Mouse (Mus musculus) MEL (cell line): ENCODE results near the gene Abca8b. TPM values are rescaled to one million over a fixed set of nuclear protein-coding genes. Genes with fewer than 3 reads are reported as not detected.

Source experiments
- polyA plus RNA-seq, 2 experiments: library from polyadenylated mRNA; stranded (reverse) in 1 of 2; unstranded in 1 of 2; fragments of >175 nt in 1 of 2; fragments of >200 nt in 1 of 2; gene quantifications; 2 replicates each; pipeline versions ENCODE4 v1.2.1 to v1.2.4; 2012; ENCODE audit warnings: low replicate concordance in 2 of 2, low read depth in 1 of 2; ENCODE audit not compliant: insufficient read length in 2 of 2, insufficient read depth in 1 of 2, missing spikeins in 1 of 2
- total RNA-seq: library from RNA; depleted of rRNA; stranded (reverse); fragments of 300-350 nt; gene quantifications from 2 replicates; pipeline ENCODE4 v1.2.3, GENCODE M21; 2012; rRNA removed

Gene Abca8b
- total and polyA plus RNA-seq, 3 experiments = not detected

Other genes starting within 250 kb of the Abca8b start
- gene 1700012B07Rik, start 167.8 kb downstream of the Abca8b start, total RNA-seq = not detected in 2 replicates
- gene 1700012B07Rik, start 167.8 kb downstream of the Abca8b start, polyA plus RNA-seq = not detected
- not detected in 2 replicates for gene Abca8a, start 100.1 kb upstream of the Abca8b start, total RNA-seq
- not detected for gene Abca8a, start 100.1 kb upstream of the Abca8b start, polyA plus RNA-seq
- gene Abca9, start 172.4 kb upstream of the Abca8b start, total RNA-seq = not detected in 2 replicates
- not detected for gene Abca9, start 172.4 kb upstream of the Abca8b start, polyA plus RNA-seq